Mouse (Mus musculus) ES-Bruce4 (cell line): ENCODE measurements around the gene Map3k7cl.

Experiments
- CTCF ChIP-seq: IDR thresholded peaks from one replicate; pipeline ENCODE4 v1.8.1; 2011; ENCODE audit warnings: low read depth, low read length
- POLR2A ChIP-seq: IDR thresholded peaks from one replicate; pipeline ENCODE4 v1.8.1; 2011; ENCODE audit warnings: low read length; ENCODE audit not compliant: insufficient read depth

- TF ChIP-seq CTCF (no peak), POLR2A (no peak)
Observed at GRCm38 (mm10) chr16:87604883-87605282, 51.8 kb downstream of the Map3k7cl start.
